Mouse (Mus musculus): ENCODE data around the gene A3galt2. TPM values are rescaled to one million over a fixed set of nuclear protein-coding genes. Genes with fewer than 3 reads are reported as not detected.

Gene A3galt2
- polyA plus RNA-seq, 1 experiment from 2014 or later = 0.17 TPM

GRCm38 (mm10) chr4:128753571-128753970, 1.6 kb upstream of the A3galt2 start:
- DNase-seq = no peak
- Histone ChIP-seq H3K4me3 (ENCODE audit: low read depth, low read length) (no peak overlapping the region), H3K27ac (ENCODE audit: low read depth) (no peak overlapping the region), H3K36me3 (ENCODE audit: insufficient read depth) (peaks cover 68% of the 10 kb centered on the region), H3K9me3 (ENCODE audit: low read depth, low read length) (no peaks in the 10 kb centered on the region), H3K27me3 (ENCODE audit: insufficient read depth, low read length) (no peaks in the 10 kb centered on the region), H3K4me1 (ENCODE audit: insufficient read depth) (no peaks in the 10 kb centered on the region), H3K4me2 (no peak overlapping the region), H3K9ac (no peak overlapping the region)
- ATAC-seq (ENCODE audit: insufficient read depth) = no peak
- WGBS = 89% methylated on average over 7 of the region's 7 CpGs
- TF ChIP-seq CTCF (IDR thresholded peaks at IDR 0.05; ENCODE audit: low read depth) = no peak

- H3K9me3 ChIP-seq (ENCODE audit: low read depth, low read length) = no peaks in the 10 kb centered on the region
- H3K27me3 ChIP-seq (ENCODE audit: insufficient read depth, low read length) = no peaks in the 10 kb centered on the region
- WGBS = 65% methylated on average over 7 of the region's 7 CpGs
- ATAC-seq (ENCODE audit: insufficient read depth) (no peak), DNase-seq (no peak)
- H3K4me3 ChIP-seq (ENCODE audit: low read depth, low read length) = no peak overlapping the region
- peaks cover 45% of the 10 kb centered on the region for H3K36me3 ChIP-seq (ENCODE audit: insufficient read depth)
- H3K9ac ChIP-seq = no peak overlapping the region
- no peak for TF ChIP-seq CTCF (IDR thresholded peaks at IDR 0.05; ENCODE audit: low read depth)
- no peak overlapping the region for H3K4me2 ChIP-seq
- H3K27ac ChIP-seq (ENCODE audit: low read depth) = peak overlapping the region; percentile 24; the same call in 1 of the 2 replicates
- H3K4me1 ChIP-seq (ENCODE audit: insufficient read depth) = no peaks in the 10 kb centered on the region
These were observed 736 bp downstream of the A3galt2 start for GRCm38 (mm10) chr4:128755900-128756299.

- peaks cover 12% of the 10 kb centered on the region for H3K36me3 ChIP-seq (ENCODE audit: insufficient read depth)
- no peak for DNase-seq
- ATAC-seq (ENCODE audit: insufficient read depth) = no peak
- H3K4me1 ChIP-seq (ENCODE audit: insufficient read depth) = no peaks in the 10 kb centered on the region
- no peaks in the 10 kb centered on the region; the same call in 1 of the 2 replicates for H3K9me3 ChIP-seq (ENCODE audit: low read depth, low read length)
- H3K9ac ChIP-seq = no peak overlapping the region
- no peak overlapping the region for H3K4me3 ChIP-seq (ENCODE audit: low read depth, low read length)
- H3K27ac ChIP-seq (ENCODE audit: low read depth) = no peak overlapping the region
- H3K4me2 ChIP-seq = no peak overlapping the region
- 74% methylated on average over 5 of the region's 5 CpGs for WGBS
- no peak for TF ChIP-seq CTCF (IDR thresholded peaks at IDR 0.05; ENCODE audit: low read depth)
- H3K27me3 ChIP-seq (ENCODE audit: insufficient read depth, low read length) = no peaks in the 10 kb centered on the region
These were observed 4.0 kb downstream of the A3galt2 start for GRCm38 (mm10) chr4:128759214-128759613.

DNA sequence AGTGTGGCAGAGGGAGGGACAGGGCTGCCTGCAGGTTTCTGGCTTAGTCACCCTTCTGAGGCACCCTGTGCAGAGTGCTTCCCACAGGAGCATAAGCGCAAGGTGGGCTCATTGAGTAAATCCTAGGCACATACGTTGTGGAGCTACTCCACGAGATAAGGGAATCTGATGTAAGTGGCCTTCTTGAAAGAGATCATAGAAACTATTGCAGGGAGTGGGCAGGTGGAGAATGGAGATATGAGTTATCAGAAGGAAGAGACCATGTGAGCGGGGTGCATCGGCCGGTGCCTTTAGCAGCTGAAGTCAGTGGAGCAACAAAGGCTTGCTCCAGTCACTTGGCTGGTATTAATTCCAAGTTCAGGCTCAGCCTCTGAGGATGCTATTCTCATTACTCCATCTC, 4.9 kb downstream of the A3galt2 start:
- Histone ChIP-seq H3K36me3 (ENCODE audit: insufficient read depth) (peaks cover 5% of the 10 kb centered on the region; the same call in 1 of the 2 replicates), H3K4me3 (ENCODE audit: low read depth, low read length) (no peak overlapping the region), H3K9ac (no peak overlapping the region), H3K4me1 (ENCODE audit: insufficient read depth) (no peaks in the 10 kb centered on the region), H3K4me2 (no peak overlapping the region), H3K27ac (ENCODE audit: low read depth) (no peak overlapping the region), H3K27me3 (ENCODE audit: insufficient read depth, low read length) (no peaks in the 10 kb centered on the region), H3K9me3 (ENCODE audit: low read depth, low read length) (no peaks in the 10 kb centered on the region; the same call in 1 of the 2 replicates)
- DNase-seq (no peak), ATAC-seq (ENCODE audit: insufficient read depth) (no peak)
- WGBS = 81% methylated on average over 6 of the region's 6 CpGs
- TF ChIP-seq CTCF (IDR thresholded peaks at IDR 0.05; ENCODE audit: low read depth) = no peak

- no peak for TF ChIP-seq CTCF (IDR thresholded peaks at IDR 0.05; ENCODE audit: low read depth)
- no peak for ATAC-seq (ENCODE audit: insufficient read depth)
- Histone ChIP-seq H3K4me1 (ENCODE audit: insufficient read depth) (no peaks in the 10 kb centered on the region), H3K9me3 (ENCODE audit: low read depth, low read length) (no peaks in the 10 kb centered on the region; the same call in 1 of the 2 replicates), H3K36me3 (ENCODE audit: insufficient read depth) (0 out of 2 replicates have a peak, but pooled peaks cover 2% of the 10 kb centered on the region), H3K4me2 (no peak overlapping the region), H3K4me3 (ENCODE audit: low read depth, low read length) (no peak overlapping the region), H3K27ac (ENCODE audit: low read depth) (no peak overlapping the region), H3K9ac (no peak overlapping the region), H3K27me3 (ENCODE audit: insufficient read depth, low read length) (no peaks in the 10 kb centered on the region)
- no peak for DNase-seq
- whole genome bisulfite sequencing = 88% methylated on average over 20 of the region's 20 CpGs
These were observed 11.8 kb downstream of the A3galt2 start for GRCm38 (mm10) chr4:128766929-128767328.

- Histone ChIP-seq H3K9ac (no peak overlapping the region), H3K27me3 (ENCODE audit: insufficient read depth, low read length) (no peaks in the 10 kb centered on the region), H3K4me3 (ENCODE audit: low read depth, low read length) (no peak overlapping the region), H3K4me1 (ENCODE audit: insufficient read depth) (no peaks in the 10 kb centered on the region), H3K4me2 (no peak overlapping the region), H3K36me3 (ENCODE audit: insufficient read depth) (peaks cover 14% of the 10 kb centered on the region), H3K9me3 (ENCODE audit: low read depth, low read length) (no peaks in the 10 kb centered on the region; the same call in 1 of the 2 replicates), H3K27ac (ENCODE audit: low read depth) (no peak overlapping the region)
- WGBS = 54% methylated on average over 13 of the region's 13 CpGs
- no peak for TF ChIP-seq CTCF (IDR thresholded peaks at IDR 0.05; ENCODE audit: low read depth)
- ATAC-seq (ENCODE audit: insufficient read depth) (no peak), DNase-seq (no peak)
These were observed 13.0 kb downstream of the A3galt2 start for GRCm38 (mm10) chr4:128768120-128768519.

- Histone ChIP-seq H3K36me3 (ENCODE audit: insufficient read depth) (peaks cover 31% of the 10 kb centered on the region), H3K4me2 (no peak overlapping the region), H3K27ac (ENCODE audit: low read depth) (no peak overlapping the region), H3K9me3 (ENCODE audit: low read depth, low read length) (no peaks in the 10 kb centered on the region), H3K4me3 (ENCODE audit: low read depth, low read length) (no peak overlapping the region), H3K9ac (no peak overlapping the region), H3K27me3 (ENCODE audit: insufficient read depth, low read length) (no peaks in the 10 kb centered on the region), H3K4me1 (ENCODE audit: insufficient read depth) (no peaks in the 10 kb centered on the region)
- no peak for ATAC-seq (ENCODE audit: insufficient read depth)
- WGBS = 67% methylated on average over 13 of the region's 13 CpGs
- no peak for DNase-seq
- TF ChIP-seq CTCF (IDR thresholded peaks at IDR 0.05; ENCODE audit: low read depth) = no peak
These were observed 14.6 kb downstream of the A3galt2 start for GRCm38 (mm10) chr4:128769569-128770355.
